Mouse (Mus musculus) small intestine, adult 2 months (tissue): ENCODE results near the gene Syngap1. TPM values are rescaled to one million over a fixed set of nuclear protein-coding genes. Genes with fewer than 3 reads are reported as not detected.

Experiments
- H3K27ac ChIP-seq: fragments of 200-500 bp; 2 replicates; pipeline ENCODE4 v1.5.1; 2012; ENCODE audit warnings: low read depth, low read length, control low read depth, inconsistent platforms; ENCODE audit not compliant: insufficient read depth
- H3K27me3 ChIP-seq: fragments of 200-500 bp; 2 replicates; pipeline ENCODE4 v1.6.1; 2012; ENCODE audit warnings: mild to moderate bottlenecking, moderate library complexity, low read length, inconsistent platforms; ENCODE audit not compliant: control insufficient read depth, insufficient read depth
- H3K36me3 ChIP-seq: fragments of 200-500 bp; 2 replicates; pipeline ENCODE4 v1.6.1; 2012; ENCODE audit warnings: mild to moderate bottlenecking, low read length, control low read depth, inconsistent platforms; ENCODE audit not compliant: control insufficient read depth, insufficient read depth
- H3K4me1 ChIP-seq: fragments of 200-500 bp; 2 replicates; pipeline ENCODE4 v1.6.1; 2012; ENCODE audit warnings: low read length, inconsistent platforms, mixed read lengths; ENCODE audit not compliant: control insufficient read depth, insufficient read depth, insufficient read length
- H3K4me3 ChIP-seq: fragments of 200-500 bp; 2 replicates; pipeline ENCODE4 v1.5.1; 2012; ENCODE audit warnings: low read depth, mild to moderate bottlenecking, control low read depth, inconsistent platforms, low read length, moderate library complexity
- CTCF ChIP-seq: fragments of 200-500 bp; IDR thresholded peaks from 2 replicates; pipeline ENCODE4 v1.5.1; 2012; ENCODE audit warnings: low read depth, mild to moderate bottlenecking, control low read depth, inconsistent platforms, low read length, moderate library complexity, mixed read lengths; ENCODE audit not compliant: insufficient replicate concordance, insufficient read length; ENCODE audit errors: extremely low read depth
- POLR2A ChIP-seq: fragments of 200-500 bp; IDR thresholded peaks from 2 replicates; pipeline ENCODE4 v1.6.1; 2012; ENCODE audit warnings: low read depth, mild to moderate bottlenecking, control low read depth, inconsistent platforms, low read length, moderate library complexity
- WGBS: fragments of 180-500 bp; shearing (Covaris S2); methylation state at CpG from one replicate; pipeline ENCODE4 v1.1.7; 2018; 5-methylcytosine and 5-hydroxymethylcytosine counted together
- polyA plus RNA-seq: library from polyadenylated mRNA; depleted of rRNA; stranded (reverse); fragments of >200 nt; gene quantifications from 2 replicates; pipeline ENCODE4 v1.2.3, GENCODE M21; 2012

The Syngap1 gene
- polyA plus RNA-seq, 1 experiment, result 8.6 TPM

- TF ChIP-seq CTCF (no peak), POLR2A (no peak)
- Histone ChIP-seq H3K27ac (no peak overlapping the region), H3K4me1 (peaks cover 21% of the 10 kb centered on the region), H3K27me3 (no peaks in the 10 kb centered on the region; the same call in 1 of the 2 replicates), H3K4me3 (peak overlapping the region; percentile 37; the same call in 1 of the 2 replicates), H3K36me3 (no peaks in the 10 kb centered on the region)
- 62% methylated on average over 23 of the region's 23 CpGs for WGBS
Measured at GRCm38 (mm10) chr17:26951952-26952877, 11.2 kb downstream of the Syngap1 start.

GRCm38 (mm10) chr17:26953201-26953600, 12.1 kb downstream of the Syngap1 start:
- TF ChIP-seq CTCF, result no peak
- TF ChIP-seq POLR2A, result no peak
- Histone ChIP-seq H3K36me3 (no peaks in the 10 kb centered on the region), H3K27ac (peak overlapping the region; percentile 33; the same call in 1 of the 2 replicates), H3K27me3 (no peaks in the 10 kb centered on the region; the same call in 1 of the 2 replicates), H3K4me1 (peaks cover 21% of the 10 kb centered on the region), H3K4me3 (no peak overlapping the region)
- 28% methylated on average over 6 of the region's 6 CpGs for WGBS

GRCm38 (mm10) chr17:26953726-26954125, 12.7 kb downstream of the Syngap1 start:
- Histone ChIP-seq H3K4me3 (peak overlapping the region; percentile 29), H3K36me3 (no peaks in the 10 kb centered on the region), H3K27me3 (no peaks in the 10 kb centered on the region), H3K27ac (peak overlapping the region; percentile 75), H3K4me1 (peaks cover 20% of the 10 kb centered on the region)
- 21% methylated on average over 8 of the region's 16 CpGs for WGBS
- TF ChIP-seq POLR2A (no peak), CTCF (no peak)

- no peak overlapping the region for H3K27ac ChIP-seq
- no peak for TF ChIP-seq CTCF
- TF ChIP-seq POLR2A, result no peak
- peaks cover 13% of the 10 kb centered on the region for H3K4me1 ChIP-seq
- no peak overlapping the region for H3K4me3 ChIP-seq
- WGBS, result 73% methylated on average over 5 of the region's 5 CpGs
- no peaks in the 10 kb centered on the region for H3K36me3 ChIP-seq
- no peaks in the 10 kb centered on the region for H3K27me3 ChIP-seq
Measured at GRCm38 (mm10) chr17:26956309-26956708, 15.3 kb downstream of the Syngap1 start.

- Histone ChIP-seq H3K27ac (no peak overlapping the region), H3K4me1 (peaks cover 13% of the 10 kb centered on the region), H3K4me3 (no peak overlapping the region), H3K36me3 (no peaks in the 10 kb centered on the region), H3K27me3 (no peaks in the 10 kb centered on the region)
- TF ChIP-seq CTCF, result no peak
- no peak for TF ChIP-seq POLR2A
- WGBS, result 82% methylated on average over 18 of the region's 18 CpGs
Measured at GRCm38 (mm10) chr17:26956895-26957294, 15.8 kb downstream of the Syngap1 start.

DNA sequence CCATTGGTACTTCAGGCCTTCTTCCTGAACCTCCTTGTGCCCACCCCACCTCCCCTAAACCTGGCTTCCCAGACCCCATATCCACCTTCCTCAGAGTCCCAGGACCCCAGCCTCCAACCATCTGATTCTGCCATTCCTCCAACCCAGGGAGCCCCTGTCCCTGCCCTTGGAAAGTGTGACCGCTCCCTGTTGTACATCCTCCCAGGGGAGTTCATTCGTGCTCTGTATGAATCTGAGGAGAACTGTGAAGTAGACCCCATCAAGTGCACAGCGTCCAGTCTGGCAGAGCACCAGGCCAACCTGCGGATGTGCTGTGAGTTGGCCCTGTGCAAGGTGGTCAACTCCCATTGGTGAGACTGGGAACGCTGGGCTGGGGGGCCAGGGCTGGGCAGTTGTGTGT, 16.8 kb downstream of the Syngap1 start:
- Histone ChIP-seq H3K4me1 (peaks cover 13% of the 10 kb centered on the region), H3K36me3 (no peaks in the 10 kb centered on the region), H3K27ac (no peak overlapping the region), H3K4me3 (no peak overlapping the region), H3K27me3 (no peaks in the 10 kb centered on the region)
- TF ChIP-seq POLR2A, result no peak
- no peak for TF ChIP-seq CTCF
- 95% methylated on average over 5 of the region's 5 CpGs for WGBS

DNA sequence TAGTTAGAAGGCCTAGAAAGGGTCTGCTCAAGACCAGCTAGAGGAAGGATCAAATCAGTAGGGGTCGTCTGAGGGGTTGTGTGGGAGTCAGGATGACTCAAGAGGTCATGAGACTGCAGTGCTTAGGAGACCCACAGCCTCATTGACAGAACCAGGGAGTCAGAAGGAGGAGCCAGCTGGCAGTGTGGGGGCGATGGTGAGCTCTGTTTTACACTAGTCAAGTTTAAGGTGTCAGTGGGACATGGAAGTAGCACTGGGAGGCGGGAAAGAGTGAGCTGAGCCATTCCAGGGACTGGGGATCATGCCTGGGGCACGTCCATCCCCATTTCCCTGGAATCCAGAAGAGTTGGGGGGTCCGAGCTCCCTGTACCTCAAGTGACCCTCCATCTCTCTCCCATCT, 17.8 kb downstream of the Syngap1 start:
- Histone ChIP-seq H3K27ac (no peak overlapping the region), H3K36me3 (no peaks in the 10 kb centered on the region), H3K27me3 (no peaks in the 10 kb centered on the region), H3K4me3 (no peak overlapping the region), H3K4me1 (peaks cover 5% of the 10 kb centered on the region)
- WGBS, result 69% methylated on average over 5 of the region's 5 CpGs
- TF ChIP-seq POLR2A (no peak), CTCF (no peak)
